Mouse (Mus musculus) lung, embryonic 14.5 days (tissue): ENCODE results near the gene Plekho2. TPM values are rescaled to one million over a fixed set of nuclear protein-coding genes. Genes with fewer than 3 reads are reported as not detected.

ENCODE experiments used
- ATAC-seq: fragments of 200-750 bp; cut with Nextera tagmentation; 2 replicates; pipeline ENCODE4 v1.8.0; 2017; ENCODE audit warnings: mild to moderate bottlenecking, moderate TSS enrichment, moderate library complexity; ENCODE audit not compliant: insufficient read depth
- DNase-seq: peaks from one replicate; pipeline ENCODE4 v3.0.0-alpha.2; 2015
- H3K27ac ChIP-seq: fragments of 300-500 bp; sonication (generic); 2 replicates; pipeline ENCODE4 v1.5.1; 2014; ENCODE audit warnings: low read depth, mild to moderate bottlenecking, moderate library complexity
- H3K27me3 ChIP-seq: fragments of 300-500 bp; sonication (generic); 2 replicates; pipeline ENCODE4 v1.6.1; 2014; ENCODE audit warnings: low read length, control low read depth; ENCODE audit not compliant: insufficient read depth
- H3K36me3 ChIP-seq: fragments of 300-500 bp; sonication (generic); 2 replicates; pipeline ENCODE4 v1.6.1; 2014; ENCODE audit warnings: control low read depth; ENCODE audit not compliant: insufficient read depth
- H3K4me1 ChIP-seq: fragments of 300-500 bp; sonication (generic); 2 replicates; pipeline ENCODE4 v1.6.1; 2014; ENCODE audit warnings: antibody characterized with exemption, control low read depth; ENCODE audit not compliant: insufficient read depth
- H3K4me2 ChIP-seq: fragments of 300-500 bp; sonication (generic); 2 replicates; pipeline ENCODE4 v1.6.1; 2014; ENCODE audit warnings: mild to moderate bottlenecking
- H3K4me3 ChIP-seq: fragments of 300-500 bp; sonication (generic); 2 replicates; pipeline ENCODE4 v1.5.1; 2014; ENCODE audit warnings: low read depth, low read length
- H3K9ac ChIP-seq: fragments of 300-500 bp; sonication (generic); 2 replicates; pipeline ENCODE4 v1.6.1; 2014
- H3K9me3 ChIP-seq: fragments of 300-500 bp; sonication (generic); 2 replicates; pipeline ENCODE4 v1.6.1; 2016; ENCODE audit warnings: low read depth, low read length, control low read depth
- CTCF ChIP-seq: IDR thresholded peaks from 2 replicates; pipeline ENCODE4 v1.5.1; 2016; ENCODE audit warnings: antibody characterized with exemption, low read depth
- WGBS: fragments of 180-500 bp; shearing (Covaris S2); extraction: QIAGEN DNeasy Blood & Tissue Kit; methylation state at CpG from one replicate; pipeline ENCODE4 v1.1.7; 2014; 5-methylcytosine and 5-hydroxymethylcytosine counted together
- polyA plus RNA-seq: library from polyadenylated mRNA; unstranded; fragments of >200 nt; fragmentation: Nextera tagmentation; extraction: Ambion mirVana; gene quantifications from 2 replicates; pipeline ENCODE4 v1.2.1, GENCODE M21; 2014

The Plekho2 gene
- polyA plus RNA-seq, 1 experiment from 2014 or later, result 21.8 TPM

- Histone ChIP-seq H3K4me3 (no peak overlapping the region), H3K9me3 (no peaks in the 10 kb centered on the region), H3K27me3 (no peaks in the 10 kb centered on the region), H3K36me3 (no peaks in the 10 kb centered on the region), H3K4me2 (no peak overlapping the region), H3K27ac (no peak overlapping the region), H3K9ac (no peak overlapping the region), H3K4me1 (0 out of 2 replicates have a peak, but pooled peaks cover 3% of the 10 kb centered on the region)
- no peak for ATAC-seq
- no peak for DNase-seq
- no peak for TF ChIP-seq CTCF
- 84% methylated on average over 8 of the region's 8 CpGs for WGBS
These were observed 41.8 kb downstream of the Plekho2 start for GRCm38 (mm10) chr9:65537901-65538630.

- 77% methylated on average over 4 of the region's 4 CpGs for WGBS
- Histone ChIP-seq H3K4me2 (no peak overlapping the region), H3K27ac (no peak overlapping the region), H3K27me3 (no peaks in the 10 kb centered on the region), H3K4me3 (no peak overlapping the region), H3K36me3 (no peaks in the 10 kb centered on the region), H3K9me3 (no peaks in the 10 kb centered on the region), H3K9ac (no peak overlapping the region), H3K4me1 (0 out of 2 replicates have a peak, but pooled peaks cover 1% of the 10 kb centered on the region)
- no peak for ATAC-seq
- no peak for TF ChIP-seq CTCF
- no peak for DNase-seq
These were observed 43.3 kb downstream of the Plekho2 start for GRCm38 (mm10) chr9:65536491-65536890.

- Histone ChIP-seq H3K27me3 (no peaks in the 10 kb centered on the region), H3K9ac (no peak overlapping the region), H3K27ac (no peak overlapping the region), H3K36me3 (no peaks in the 10 kb centered on the region), H3K4me2 (no peak overlapping the region), H3K4me1 (no peaks in the 10 kb centered on the region), H3K9me3 (no peaks in the 10 kb centered on the region), H3K4me3 (no peak overlapping the region)
- DNase-seq, result no peak
- TF ChIP-seq CTCF, result no peak
- 77% methylated on average over 10 of the region's 11 CpGs for WGBS
- ATAC-seq, result no peak
These were observed 43.9 kb downstream of the Plekho2 start for GRCm38 (mm10) chr9:65535789-65536469.

GRCm38 (mm10) chr9:65535191-65535722 lies 44.6 kb downstream of the Plekho2 start:
- no peaks in the 10 kb centered on the region for H3K9me3 ChIP-seq
- 57% methylated on average over 3 of the region's 3 CpGs for WGBS
- ATAC-seq, result no peak

GRCm38 (mm10) chr9:65534111-65534510 lies 45.7 kb downstream of the Plekho2 start:
- H3K9ac ChIP-seq, result no peak overlapping the region
- TF ChIP-seq CTCF, result no peak
- no peak overlapping the region for H3K4me3 ChIP-seq
- ATAC-seq (no peak), DNase-seq (no peak)
- no peaks in the 10 kb centered on the region for H3K9me3 ChIP-seq
- H3K27ac ChIP-seq, result no peak overlapping the region
- H3K4me1 ChIP-seq, result no peaks in the 10 kb centered on the region
- H3K4me2 ChIP-seq, result no peak overlapping the region
- no peaks in the 10 kb centered on the region for H3K36me3 ChIP-seq
- 76% methylated on average over 3 of the region's 3 CpGs for WGBS
- H3K27me3 ChIP-seq, result no peaks in the 10 kb centered on the region

More at GRCm38 (mm10) chr9:65535191-65535722, 44.6 kb downstream of the Plekho2 start:
- Histone ChIP-seq H3K27me3 (no peaks in the 10 kb centered on the region), H3K27ac (no peak overlapping the region), H3K9ac (no peak overlapping the region), H3K36me3 (no peaks in the 10 kb centered on the region), H3K4me3 (no peak overlapping the region), H3K4me1 (no peaks in the 10 kb centered on the region), H3K4me2 (no peak overlapping the region)
- peak; percentile 16 for DNase-seq
- no peak for TF ChIP-seq CTCF

GRCm38 (mm10) chr9:65532986-65533385 lies 46.9 kb downstream of the Plekho2 start:
- Histone ChIP-seq H3K4me3 (no peak overlapping the region), H3K27me3 (no peaks in the 10 kb centered on the region), H3K4me1 (no peaks in the 10 kb centered on the region), H3K27ac (no peak overlapping the region), H3K4me2 (no peak overlapping the region), H3K9me3 (no peaks in the 10 kb centered on the region), H3K9ac (no peak overlapping the region), H3K36me3 (no peaks in the 10 kb centered on the region)
- DNase-seq (no peak), ATAC-seq (no peak)
- TF ChIP-seq CTCF, result no peak
- 78% methylated on average over 8 of the region's 8 CpGs for WGBS

- no peak for TF ChIP-seq CTCF
- H3K27me3 ChIP-seq, result no peaks in the 10 kb centered on the region
- H3K9me3 ChIP-seq, result no peaks in the 10 kb centered on the region
- no peak overlapping the region for H3K4me3 ChIP-seq
- H3K4me1 ChIP-seq, result no peaks in the 10 kb centered on the region
- 79% methylated on average over 5 of the region's 5 CpGs for WGBS
- H3K9ac ChIP-seq, result no peak overlapping the region
- no peak for ATAC-seq
- DNase-seq, result no peak
- H3K36me3 ChIP-seq, result no peaks in the 10 kb centered on the region
- H3K4me2 ChIP-seq, result no peak overlapping the region
- no peak overlapping the region for H3K27ac ChIP-seq
These were observed 48.6 kb downstream of the Plekho2 start for GRCm38 (mm10) chr9:65531283-65531682.
